Mouse (Mus musculus) B cell, adult 2 months (primary cell): ENCODE data around the gene Dgkq.
"Not testable (repeated sequence)": the region's sequence is repeated elsewhere in the genome, so short reads cannot be mapped to it uniquely, and the experiment has no call there.

Source experiments
- DNase-seq, 2 experiments: peaks; one replicate each; pipeline ENCODE4 v3.0.0; 2022

The Dgkq gene

GRCm38 (mm10) chr5:108653341-108653740 is 16.1 kb downstream of the Dgkq start:
- no peak for DNase-seq

GRCm38 (mm10) chr5:108651823-108652222 is 17.6 kb downstream of the Dgkq start:
- peak; percentile 67 to 75 for DNase-seq

- DNase-seq, result no peak
Observed at GRCm38 (mm10) chr5:108651136-108651720, 18.2 kb downstream of the Dgkq start.

GRCm38 (mm10) chr5:108650341-108650740 is 19.1 kb downstream of the Dgkq start:
- DNase-seq, result no peak

GRCm38 (mm10) chr5:108648937-108649576 is 20.4 kb downstream of the Dgkq start:
- no peak for DNase-seq

GRCm38 (mm10) chr5:108647820-108648465 is 21.5 kb downstream of the Dgkq start:
- DNase-seq, result no peak

GRCm38 (mm10) chr5:108647311-108647710 is 22.2 kb downstream of the Dgkq start:
- no peak for DNase-seq

- DNase-seq, result no peak
Observed at GRCm38 (mm10) chr5:108646343-108646660, 23.2 kb downstream of the Dgkq start.

- DNase-seq, result no peak
Observed at GRCm38 (mm10) chr5:108645651-108646342, 23.7 kb downstream of the Dgkq start.

- DNase-seq, result no peak
Observed at GRCm38 (mm10) chr5:108643674-108644073, 25.8 kb downstream of the Dgkq start.

- no peak for DNase-seq
Observed at GRCm38 (mm10) chr5:108636172-108636571, 33.3 kb downstream of the Dgkq start.

GRCm38 (mm10) chr5:108634088-108634487 is 35.4 kb downstream of the Dgkq start:
- not testable (repeated sequence) for DNase-seq

- no peak for DNase-seq
Observed at GRCm38 (mm10) chr5:108633676-108634075, 35.8 kb downstream of the Dgkq start.

GRCm38 (mm10) chr5:108629634-108630483 is 39.6 kb downstream of the Dgkq start, which contains the start of the genes Gak and Tmem175:
Gak (minus strand) TSS chr5:108629755.
Tmem175 (plus strand) TSS chr5:108629770.
- DNase-seq, result peak; percentile 92

- no peak for DNase-seq
Observed at GRCm38 (mm10) chr5:108628891-108629633, 40.4 kb downstream of the Dgkq start.

- no peak for DNase-seq
Observed at GRCm38 (mm10) chr5:108626050-108626660, 43.3 kb downstream of the Dgkq start.

- no peak for DNase-seq
Observed at GRCm38 (mm10) chr5:108621870-108622269, 47.6 kb downstream of the Dgkq start.

- DNase-seq, result no peak
Observed at GRCm38 (mm10) chr5:108610426-108610825, 59.0 kb downstream of the Dgkq start.

- no peak for DNase-seq
Observed at GRCm38 (mm10) chr5:108602537-108602936, 66.9 kb downstream of the Dgkq start.

- DNase-seq, result no peak
Observed at GRCm38 (mm10) chr5:108599923-108600322, 69.5 kb downstream of the Dgkq start.
